Mouse (Mus musculus): ENCODE measurements around the gene Pcgf6. TPM values are rescaled to one million over a fixed set of nuclear protein-coding genes. Genes with fewer than 3 reads are reported as not detected.
"Not testable (repeated sequence)": the region's sequence is repeated elsewhere in the genome, so short reads cannot be mapped to it uniquely, and the experiment has no call there.

Gene Pcgf6
- total RNA-seq, 2 experiments from 2014 or later: 17.3 to 19.0 TPM

DNA sequence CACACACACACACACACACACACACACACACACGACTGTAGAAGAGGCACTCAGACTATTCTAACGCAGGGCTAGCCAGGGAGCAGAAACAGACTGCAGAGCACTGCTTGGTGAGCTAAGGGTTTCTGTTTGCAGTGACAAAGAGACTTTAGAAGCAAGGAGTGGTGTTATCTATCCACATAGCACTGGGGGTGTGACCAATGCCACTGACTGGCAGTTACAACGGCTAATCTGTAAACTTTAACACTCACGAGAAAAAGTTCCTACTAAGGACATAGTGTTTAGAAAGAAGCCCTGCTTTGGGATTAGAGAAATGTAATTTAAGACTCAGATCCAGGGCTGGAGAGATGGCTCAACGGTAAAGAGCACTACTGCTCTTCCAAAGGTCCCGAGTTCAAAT, 51.0 kb downstream of the Pcgf6 start:
- no peak for DNase-seq (ENCODE audit: low spot score in 2 of 2)

DNA sequence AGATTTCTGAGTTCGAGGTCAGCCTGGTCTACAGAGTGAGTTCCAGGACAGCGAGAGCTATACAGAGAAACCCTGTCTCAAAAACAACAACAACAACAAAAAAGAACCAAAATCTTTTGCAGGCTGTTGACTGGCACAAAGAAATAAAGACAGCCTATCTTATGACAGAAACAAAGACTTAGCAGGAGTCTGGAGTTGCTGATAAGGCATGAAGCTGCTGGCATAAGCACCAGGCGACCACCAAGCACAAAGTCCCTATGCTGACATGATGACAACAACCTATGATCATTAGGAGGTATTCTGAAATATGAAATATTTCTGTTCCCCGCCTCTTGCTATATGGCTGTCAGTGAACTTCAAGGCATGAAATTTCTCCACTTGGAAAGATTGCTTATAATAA, 51.8 kb downstream of the Pcgf6 start:
- no peak for DNase-seq (ENCODE audit: low spot score in 2 of 2)

DNA sequence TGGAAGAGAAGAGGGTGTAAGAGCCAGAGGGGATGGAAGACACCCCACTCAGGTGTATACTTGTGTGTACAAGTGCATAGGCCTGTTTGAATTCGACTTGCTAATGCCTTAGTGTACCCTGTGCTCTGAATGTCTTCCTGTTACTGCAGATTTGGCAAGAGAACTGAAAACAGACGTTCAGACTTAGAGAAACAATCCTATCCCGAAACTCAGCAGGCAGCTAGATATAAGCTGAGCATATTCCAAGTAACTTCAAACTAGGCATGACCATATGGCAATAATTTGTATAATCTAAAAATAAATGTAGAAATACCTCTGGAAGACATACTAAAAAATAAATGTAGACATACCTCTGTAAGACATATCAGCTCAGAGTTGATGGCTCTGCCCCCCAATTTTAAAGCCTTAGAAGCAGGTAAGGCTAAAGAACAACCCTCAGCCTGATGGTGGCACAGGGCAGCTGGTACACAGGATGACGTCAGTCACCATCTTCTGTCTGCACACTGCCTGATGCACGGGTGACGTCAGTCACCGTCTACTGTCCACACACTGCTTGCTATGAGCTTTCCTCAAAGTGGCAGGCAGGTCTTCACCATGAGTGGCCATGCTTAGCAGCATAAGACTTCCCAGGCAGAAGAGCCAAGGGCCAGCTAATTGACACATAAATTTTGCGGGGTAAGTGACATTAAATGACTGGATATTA, 52.4 kb downstream of the Pcgf6 start:
- DNase-seq (ENCODE audit: low spot score in 2 of 2): no peak

DNA sequence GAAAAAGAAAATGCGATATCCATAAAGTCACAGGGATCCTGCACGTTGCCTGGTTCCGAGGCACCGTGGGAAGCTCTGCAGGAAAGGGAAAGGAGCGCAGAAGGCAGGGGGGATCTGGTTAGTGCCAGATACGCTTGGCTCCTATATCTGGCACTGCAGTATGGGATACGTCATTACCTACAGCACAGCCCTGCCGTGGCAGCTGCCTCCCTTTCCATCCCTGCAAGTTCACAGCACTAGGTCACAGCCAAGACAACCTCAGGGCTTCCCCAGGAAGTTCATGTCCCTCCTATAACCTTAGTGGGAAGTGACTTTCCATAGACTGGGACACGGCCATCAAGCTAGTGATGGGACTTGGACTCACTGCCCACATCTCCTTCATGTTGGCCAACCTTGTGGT, 54.6 kb downstream of the Pcgf6 start:
- no peak for DNase-seq (ENCODE audit: low spot score in 2 of 2)

DNA sequence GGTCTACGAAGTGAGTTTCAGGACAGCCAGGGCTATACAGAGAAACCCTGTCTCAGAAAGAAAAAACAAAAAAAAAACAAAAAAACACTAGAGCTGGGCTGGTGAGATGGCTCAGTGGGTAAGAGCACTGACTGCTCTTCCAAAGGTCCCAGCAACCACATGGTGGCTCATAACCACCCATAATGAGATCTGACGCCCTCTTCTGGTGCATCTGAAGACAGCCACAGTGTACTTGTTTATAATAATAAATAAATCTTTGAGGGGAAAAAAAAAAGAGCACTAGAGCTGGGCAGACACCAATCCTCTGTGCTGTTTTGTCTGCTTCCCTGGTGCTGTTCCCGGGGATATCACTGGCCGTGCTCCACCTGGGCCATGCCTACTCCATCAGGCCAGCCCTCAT, 58.4 kb downstream of the Pcgf6 start:
- not testable (repeated sequence) for DNase-seq (ENCODE audit: low spot score in 2 of 2)

DNA sequence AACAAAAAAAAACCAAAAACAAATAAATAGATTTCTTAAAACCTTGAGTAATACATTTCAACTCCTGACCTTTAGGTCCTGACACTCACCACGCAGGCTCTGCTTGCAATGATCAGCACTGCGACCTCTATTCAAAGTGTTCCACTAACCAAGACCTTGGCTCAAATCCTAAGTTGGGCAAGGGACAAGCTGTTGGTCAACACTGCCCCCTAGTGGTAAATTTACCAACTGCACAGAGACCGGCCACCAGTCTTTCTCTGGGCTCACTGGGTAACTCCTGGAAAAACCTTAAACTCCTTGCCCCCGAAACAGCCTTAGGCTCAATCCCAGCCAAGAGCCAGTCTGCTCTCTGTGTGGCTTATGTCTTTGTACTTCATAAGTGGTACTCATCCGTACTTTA, 59.6 kb downstream of the Pcgf6 start:
- DNase-seq (ENCODE audit: low spot score in 2 of 2): peak; percentile 78 to 87

DNA sequence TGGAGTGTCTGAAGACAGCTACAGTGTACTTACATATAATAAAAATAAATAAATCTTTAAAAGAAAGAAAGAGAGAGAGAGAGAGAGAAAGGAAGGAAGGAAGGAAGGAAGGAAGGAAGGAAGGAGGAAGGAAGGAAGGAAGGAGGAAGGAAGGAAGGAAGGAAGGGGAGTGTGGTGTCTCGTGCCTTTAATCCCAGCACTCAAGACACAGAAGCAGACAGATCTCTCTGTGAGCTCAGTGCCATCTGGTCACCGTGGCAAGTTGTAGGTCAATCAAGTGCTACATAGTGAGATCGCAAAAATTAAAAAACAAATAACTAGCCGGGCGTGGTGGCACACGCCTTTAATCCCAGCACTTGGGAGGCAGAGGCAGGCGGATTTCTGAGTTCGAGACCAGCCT, 60.1 kb downstream of the Pcgf6 start:
- not testable (repeated sequence) for DNase-seq (ENCODE audit: low spot score in 2 of 2)

DNA sequence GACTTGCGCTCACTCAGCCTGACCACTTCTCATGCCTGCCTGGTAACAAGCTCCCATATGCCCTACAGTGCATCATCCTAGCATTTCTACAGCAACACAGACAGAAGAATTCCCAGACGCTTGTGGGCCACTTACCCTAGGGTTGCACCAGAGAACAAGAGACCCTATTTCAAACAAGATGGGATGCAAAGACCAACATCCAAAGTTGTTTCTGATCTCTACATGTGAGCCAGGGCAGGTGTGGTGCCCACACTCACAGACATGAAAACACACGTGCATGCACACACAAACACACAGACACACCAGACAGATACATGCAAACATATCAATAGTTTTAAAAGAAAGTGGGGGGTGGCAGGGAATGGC, 60.6 kb downstream of the Pcgf6 start:
- no peak for DNase-seq (ENCODE audit: low spot score in 2 of 2)

DNA sequence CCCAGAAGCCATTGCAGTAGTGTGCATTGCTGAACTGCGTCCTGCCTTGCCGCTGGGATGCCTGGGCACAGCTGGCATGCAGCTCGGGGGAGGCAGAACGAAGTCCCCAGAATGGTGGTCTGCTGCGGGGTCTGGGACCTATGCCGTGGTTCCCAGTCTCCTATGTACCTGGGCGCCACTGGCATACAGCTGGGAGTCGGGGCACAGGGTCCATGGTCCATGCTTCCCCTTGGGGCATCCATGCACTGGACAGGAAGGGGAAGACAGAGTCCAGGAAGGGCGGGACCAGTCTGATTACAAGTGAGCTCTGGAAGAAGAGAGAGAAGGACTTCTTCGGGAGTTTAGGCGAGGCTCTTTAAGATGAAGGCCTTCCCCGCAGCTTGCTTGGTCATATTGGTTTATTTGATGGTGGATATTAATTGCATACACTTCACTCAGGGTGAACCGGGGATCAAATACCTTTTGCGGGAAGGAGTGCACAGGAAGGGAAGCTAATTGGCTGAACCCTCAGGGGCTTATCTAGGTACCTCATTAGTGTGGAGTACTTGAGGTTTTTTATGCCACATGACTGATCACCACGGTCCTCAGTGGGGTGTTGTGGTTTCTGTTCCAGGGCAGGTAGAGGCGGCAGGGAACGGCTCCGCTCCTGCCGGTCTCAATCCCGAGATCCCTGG, 61.1 kb downstream of the Pcgf6 start:
- DNase-seq (ENCODE audit: low spot score in 2 of 2): no peak

DNA sequence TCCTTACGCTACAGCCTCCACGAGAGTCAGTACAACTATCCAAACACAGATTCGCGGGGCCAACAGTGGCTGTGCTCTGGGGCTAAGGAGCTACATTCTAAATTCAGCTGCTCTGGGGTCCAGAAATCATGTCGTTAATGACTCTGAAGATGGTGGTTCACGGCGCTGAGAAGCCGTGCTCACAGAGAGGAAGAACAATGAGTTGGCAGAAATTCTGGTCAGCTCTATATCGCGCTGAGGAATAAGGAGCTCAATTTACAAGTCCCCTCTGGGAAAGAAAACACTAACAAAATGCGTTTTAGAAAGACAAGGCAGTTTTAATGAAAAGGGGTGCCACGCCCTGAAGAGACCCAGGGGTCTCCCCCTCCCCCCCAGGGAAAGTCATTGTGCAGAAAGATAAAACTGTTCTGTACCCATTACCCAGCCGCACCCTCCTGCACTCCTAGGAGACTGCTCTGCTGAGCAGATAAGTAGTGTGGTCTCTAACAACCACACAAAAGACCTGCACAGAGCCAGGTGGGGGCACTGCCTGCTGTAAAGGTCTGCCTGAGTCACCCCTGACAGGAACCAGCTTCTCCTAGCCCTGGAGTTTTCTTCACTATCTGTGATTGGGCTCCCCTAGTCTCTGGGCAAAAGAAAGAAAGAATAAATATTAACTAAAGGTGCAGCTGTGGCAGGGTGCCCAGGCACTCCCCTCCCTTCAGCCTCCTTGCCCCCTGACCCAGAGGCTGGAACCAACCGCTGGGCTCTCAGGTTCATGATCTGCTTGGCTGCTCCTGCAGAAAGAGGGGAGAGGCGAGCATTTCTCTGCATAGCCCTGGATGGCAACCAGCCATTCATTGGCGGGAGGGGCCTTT, 62.2 kb downstream of the Pcgf6 start:
- no peak for DNase-seq (ENCODE audit: low spot score in 2 of 2)

DNA sequence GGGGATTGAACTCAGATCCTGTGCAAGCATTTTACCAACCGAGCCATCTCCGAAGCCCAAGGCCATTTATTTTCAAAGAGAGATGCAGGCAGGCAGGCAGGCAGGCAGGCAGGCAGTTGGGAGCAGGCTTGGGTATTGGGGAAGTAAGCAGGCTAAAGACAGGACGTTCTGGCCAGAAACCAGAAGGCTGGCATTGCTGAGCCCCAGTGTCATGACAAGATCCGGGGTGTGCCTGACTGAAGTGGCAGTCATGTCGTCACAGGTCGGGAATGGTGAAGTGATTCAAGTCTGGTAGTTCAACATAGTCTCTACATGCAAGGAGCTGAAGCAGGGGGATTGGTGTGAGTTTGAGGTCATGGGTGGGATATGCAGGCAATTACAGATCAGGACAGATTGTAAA, 63.1 kb downstream of the Pcgf6 start:
- no peak for DNase-seq (ENCODE audit: low spot score in 2 of 2)

DNA sequence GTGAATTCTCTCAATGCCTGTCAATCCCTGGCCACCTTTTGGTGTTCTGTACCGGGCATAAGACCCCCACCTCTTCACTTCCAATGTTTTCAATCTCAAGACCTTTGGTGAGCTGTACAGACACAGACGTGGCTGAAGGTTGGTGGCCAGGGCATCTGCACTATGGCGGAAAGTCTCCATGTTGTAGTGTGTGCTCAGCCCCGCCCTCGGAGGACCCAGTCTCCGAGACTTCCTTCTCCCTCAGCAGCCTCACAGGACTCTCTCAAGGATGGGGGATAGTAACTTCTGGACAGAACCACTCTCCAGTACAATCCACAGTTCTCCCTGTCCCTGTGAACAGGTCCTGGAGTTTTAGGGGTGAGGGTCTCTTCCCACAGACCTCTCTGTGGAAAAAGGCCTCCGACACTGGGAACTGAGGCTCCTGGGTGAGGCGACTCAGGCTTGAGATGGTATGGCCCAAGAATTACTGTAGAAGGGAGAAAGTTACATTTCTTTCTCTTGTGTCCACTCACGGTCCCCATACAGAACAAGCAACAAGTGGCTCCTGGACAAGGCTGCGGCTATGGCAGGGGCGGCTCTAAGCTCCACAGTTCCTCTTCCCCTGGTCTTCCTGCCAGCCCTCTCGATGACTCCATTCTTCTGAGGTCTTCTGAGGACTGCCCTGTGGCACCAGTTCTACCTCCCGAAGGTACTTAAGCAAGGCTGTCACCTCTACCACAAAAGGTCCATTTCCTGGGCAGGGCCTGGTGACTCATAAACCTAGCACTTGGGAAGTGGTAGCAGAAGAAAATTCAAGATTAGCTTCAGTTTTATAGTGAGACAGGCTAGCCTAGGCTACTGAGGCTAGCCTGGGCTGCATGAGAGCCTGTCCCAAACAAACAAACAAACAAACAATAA, 65.7 kb downstream of the Pcgf6 start:
- no peak for DNase-seq (ENCODE audit: low spot score in 2 of 2)

DNA sequence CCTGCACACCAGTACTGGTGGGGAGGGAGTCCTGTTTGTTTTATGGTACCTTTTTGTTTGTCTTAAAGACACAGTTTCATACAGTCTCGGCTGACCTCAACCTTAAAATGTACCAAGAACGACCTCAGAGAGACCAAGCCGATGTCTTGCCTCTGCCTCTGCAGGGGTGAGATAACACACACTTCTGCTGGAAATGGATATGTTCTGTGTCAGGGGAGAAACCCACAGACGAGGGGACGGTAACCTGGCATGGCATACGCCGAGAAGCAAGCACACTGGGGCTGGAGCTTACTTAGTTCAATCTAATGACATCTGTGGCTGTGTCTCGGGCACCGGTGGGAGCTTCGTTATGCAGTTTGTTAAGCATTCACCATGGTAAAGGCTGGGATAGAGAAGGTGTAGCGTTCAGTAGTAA, 66.7 kb downstream of the Pcgf6 start:
- no peak for DNase-seq (ENCODE audit: low spot score in 2 of 2)

Other genes with a start within 250 kb of the Pcgf6 start
- gene Ina, start 36.2 kb downstream of the Pcgf6 start, total RNA-seq (2021): 100 to 1,000 TPM; 208 to 220 TPM
- gene Nt5c2, start 35.8 kb downstream of the Pcgf6 start, total RNA-seq (2021): 10 to 100 TPM; 78.9 to 82.6 TPM
- gene Taf5, start 16.8 kb upstream of the Pcgf6 start, total RNA-seq (2021): 1 to 10 TPM; 6.4 to 6.9 TPM
- 100 to 1,000 TPM; 757 to 769 TPM for gene Usmg5, start 39.7 kb upstream of the Pcgf6 start, total RNA-seq (2021)
- 10 to 100 TPM; 15.3 to 16.3 TPM for gene Pdcd11, start 39.9 kb upstream of the Pcgf6 start, total RNA-seq (2021)
- 1 to 10 TPM; 8.2 to 9.5 TPM for gene Calhm2, start 87.4 kb upstream of the Pcgf6 start, total RNA-seq (2021)
- gene Calhm1, start 93.3 kb upstream of the Pcgf6 start, total RNA-seq (2021): not detected
- gene Calhm3, start 106.9 kb upstream of the Pcgf6 start, total RNA-seq (2021): not detected
- gene Neurl1a, start 127.9 kb upstream of the Pcgf6 start, total RNA-seq (2021): 100 to 1,000 TPM; 183 to 194 TPM

All from left cerebral cortex, adult 18-20 months (tissue).